Mouse (Mus musculus) neural tube, embryonic 11.5 days (tissue): ENCODE results near the gene Pcdh15. TPM values are rescaled to one million over a fixed set of nuclear protein-coding genes. Genes with fewer than 3 reads are reported as not detected.

Experiments used
- ATAC-seq: fragments of 200-750 bp; cut with Nextera tagmentation; 2 replicates; pipeline ENCODE4 v1.8.0; 2017; ENCODE audit warnings: moderate number of reproducible peaks, mild to moderate bottlenecking, moderate TSS enrichment, moderate library complexity; ENCODE audit not compliant: insufficient read depth, low FRiP score, low TSS enrichment
- DNase-seq: peaks from one replicate; pipeline ENCODE4 v3.0.0-alpha.2; 2015; ENCODE audit warnings: low spot score
- H3K27ac ChIP-seq: fragments of 300-500 bp; sonication (generic); 2 replicates; pipeline ENCODE4 v1.5.1; 2014; ENCODE audit warnings: low read depth, mild to moderate bottlenecking, low read length
- H3K27me3 ChIP-seq: fragments of 300-500 bp; sonication (generic); 2 replicates; pipeline ENCODE4 v1.6.1; 2014; ENCODE audit warnings: mild to moderate bottlenecking, low read length, mixed read lengths; ENCODE audit not compliant: control insufficient read depth, insufficient read depth
- H3K36me3 ChIP-seq: fragments of 300-500 bp; sonication (generic); 2 replicates; pipeline ENCODE4 v1.6.1; 2014; ENCODE audit warnings: mild to moderate bottlenecking, low read length, moderate library complexity, mixed read lengths; ENCODE audit not compliant: control insufficient read depth, insufficient read depth
- H3K4me1 ChIP-seq: fragments of 300-500 bp; sonication (generic); 2 replicates; pipeline ENCODE4 v1.6.1; 2014; ENCODE audit warnings: low read length, mixed read lengths; ENCODE audit not compliant: control insufficient read depth, insufficient read depth
- H3K4me2 ChIP-seq: fragments of 300-500 bp; sonication (generic); 2 replicates; pipeline ENCODE4 v1.6.1; 2014; ENCODE audit warnings: low read depth, mild to moderate bottlenecking, moderate library complexity
- H3K4me3 ChIP-seq: fragments of 300-500 bp; sonication (generic); 2 replicates; pipeline ENCODE4 v1.5.1; 2014; ENCODE audit warnings: low read depth, low read length
- H3K9ac ChIP-seq: fragments of 300-500 bp; sonication (generic); 2 replicates; pipeline ENCODE4 v1.6.1; 2014; ENCODE audit warnings: mild to moderate bottlenecking, low read length
- H3K9me3 ChIP-seq: fragments of 300-500 bp; sonication (generic); 2 replicates; pipeline ENCODE4 v1.6.1; 2016; ENCODE audit warnings: low read length; ENCODE audit not compliant: control insufficient read depth
- WGBS: fragments of 180-500 bp; shearing (Covaris S2); extraction: QIAGEN DNeasy Blood & Tissue Kit; methylation state at CpG from one replicate; pipeline ENCODE4 v1.1.7; 2014; 5-methylcytosine and 5-hydroxymethylcytosine counted together
- polyA plus RNA-seq: library from polyadenylated mRNA; unstranded; fragments of >200 nt; fragmentation: Nextera tagmentation; extraction: Ambion mirVana; gene quantifications from 2 replicates; pipeline ENCODE4 v1.2.1, GENCODE M21; 2014

The Pcdh15 gene
- polyA plus RNA-seq, 1 experiment from 2014 or later: 1.9 TPM

DNA sequence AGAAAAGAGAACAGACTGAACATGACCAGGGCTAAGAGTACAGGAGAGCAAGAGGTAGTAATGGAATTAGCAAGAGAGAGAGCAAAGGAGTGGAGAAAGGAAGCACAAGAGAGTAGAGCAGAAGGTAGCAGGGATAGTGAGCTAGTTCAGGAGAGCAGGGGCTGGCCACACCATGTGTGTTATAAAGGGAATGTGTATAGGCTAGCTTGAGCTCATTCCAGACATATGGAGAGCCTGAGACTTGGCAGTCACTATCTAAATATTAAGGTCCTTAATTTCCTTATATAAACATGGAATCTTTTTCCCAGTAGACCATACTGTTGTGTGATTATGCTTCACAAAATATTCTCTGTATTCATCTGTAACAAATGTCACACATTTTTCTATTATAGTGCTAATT is 1159.5 kb downstream of the Pcdh15 start:
- Histone ChIP-seq H3K27me3 (no peaks in the 10 kb centered on the region), H3K27ac (no peak overlapping the region), H3K4me2 (no peak overlapping the region), H3K9ac (no peak overlapping the region), H3K9me3 (no peaks in the 10 kb centered on the region), H3K36me3 (no peaks in the 10 kb centered on the region), H3K4me1 (no peaks in the 10 kb centered on the region), H3K4me3 (no peak overlapping the region)
- ATAC-seq (no peak), DNase-seq (no peak)

- H3K27me3 ChIP-seq: no peaks in the 10 kb centered on the region
- no peaks in the 10 kb centered on the region for H3K9me3 ChIP-seq
- no peak overlapping the region for H3K4me3 ChIP-seq
- no peak overlapping the region for H3K27ac ChIP-seq
- no peak for ATAC-seq
- H3K36me3 ChIP-seq: no peaks in the 10 kb centered on the region
- no peaks in the 10 kb centered on the region for H3K4me1 ChIP-seq
- 71% methylated on average over 6 of the region's 6 CpGs for WGBS
- no peak overlapping the region for H3K9ac ChIP-seq
- H3K4me2 ChIP-seq: no peak overlapping the region
- DNase-seq: no peak
Measured at GRCm38 (mm10) chr10:74269637-74270269, 1170.6 kb downstream of the Pcdh15 start.

DNA sequence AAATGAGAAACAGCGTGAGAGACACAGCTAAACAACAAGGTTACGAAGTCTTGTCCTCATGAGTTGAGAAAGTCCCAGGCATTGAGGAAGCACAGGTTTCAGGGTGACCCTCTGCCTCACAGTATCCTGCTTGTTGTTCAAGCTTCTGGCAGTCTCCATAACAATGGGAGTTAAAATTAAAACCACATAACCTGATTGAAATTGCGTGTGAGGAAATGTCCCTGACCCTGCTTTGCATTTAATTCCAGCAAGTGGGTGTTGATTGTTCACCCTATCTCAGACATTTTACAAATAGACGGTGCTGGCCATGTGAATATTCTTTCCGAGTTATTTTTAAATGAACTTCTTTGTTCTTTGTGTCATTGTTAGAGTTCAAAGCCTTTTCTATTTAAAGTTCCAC is 1171.8 kb downstream of the Pcdh15 start:
- no peak overlapping the region for H3K9ac ChIP-seq
- 88% methylated on average over 5 of the region's 5 CpGs for WGBS
- H3K4me1 ChIP-seq: no peaks in the 10 kb centered on the region
- no peaks in the 10 kb centered on the region for H3K27me3 ChIP-seq
- no peaks in the 10 kb centered on the region for H3K9me3 ChIP-seq
- ATAC-seq: no peak
- no peak for DNase-seq
- H3K27ac ChIP-seq: no peak overlapping the region
- no peak overlapping the region for H3K4me3 ChIP-seq
- H3K36me3 ChIP-seq: no peaks in the 10 kb centered on the region
- H3K4me2 ChIP-seq: no peak overlapping the region

DNA sequence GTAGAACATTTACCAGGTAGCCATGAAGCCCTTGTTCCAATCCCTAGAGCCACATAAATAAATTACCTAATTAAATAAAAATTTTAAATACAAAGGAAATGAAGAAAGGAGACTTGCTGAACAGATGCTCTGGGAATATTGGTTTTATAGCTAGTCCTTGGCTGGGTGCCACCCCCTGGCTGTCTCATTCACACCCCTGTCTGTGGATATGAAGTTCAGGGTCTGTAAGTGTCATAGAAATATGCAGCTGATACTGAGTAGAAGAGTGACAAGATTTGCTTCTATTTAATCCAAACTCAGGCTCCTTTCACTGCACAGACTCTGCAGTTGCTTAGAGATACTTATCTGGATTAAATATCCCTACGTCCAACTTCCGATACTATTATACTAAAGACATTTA is 1205.0 kb downstream of the Pcdh15 start:
- ATAC-seq (no peak), DNase-seq (no peak)
- H3K9ac ChIP-seq: no peak overlapping the region
- no peak overlapping the region for H3K27ac ChIP-seq
- H3K36me3 ChIP-seq: no peaks in the 10 kb centered on the region
- H3K4me2 ChIP-seq: no peak overlapping the region
- no peak overlapping the region for H3K4me3 ChIP-seq
- no peaks in the 10 kb centered on the region for H3K9me3 ChIP-seq
- WGBS: 91% methylated on average over 2 of the region's 2 CpGs
- H3K27me3 ChIP-seq: no peaks in the 10 kb centered on the region
- no peaks in the 10 kb centered on the region for H3K4me1 ChIP-seq

GRCm38 (mm10) chr10:74305439-74306158 is 1206.5 kb downstream of the Pcdh15 start:
- Histone ChIP-seq H3K27me3 (no peaks in the 10 kb centered on the region), H3K27ac (no peak overlapping the region), H3K4me2 (no peak overlapping the region), H3K9ac (no peak overlapping the region), H3K4me3 (no peak overlapping the region), H3K9me3 (no peaks in the 10 kb centered on the region), H3K4me1 (no peaks in the 10 kb centered on the region), H3K36me3 (no peaks in the 10 kb centered on the region)
- no peak for DNase-seq
- ATAC-seq: no peak
- 80% methylated on average over 5 of the region's 5 CpGs for WGBS

DNA sequence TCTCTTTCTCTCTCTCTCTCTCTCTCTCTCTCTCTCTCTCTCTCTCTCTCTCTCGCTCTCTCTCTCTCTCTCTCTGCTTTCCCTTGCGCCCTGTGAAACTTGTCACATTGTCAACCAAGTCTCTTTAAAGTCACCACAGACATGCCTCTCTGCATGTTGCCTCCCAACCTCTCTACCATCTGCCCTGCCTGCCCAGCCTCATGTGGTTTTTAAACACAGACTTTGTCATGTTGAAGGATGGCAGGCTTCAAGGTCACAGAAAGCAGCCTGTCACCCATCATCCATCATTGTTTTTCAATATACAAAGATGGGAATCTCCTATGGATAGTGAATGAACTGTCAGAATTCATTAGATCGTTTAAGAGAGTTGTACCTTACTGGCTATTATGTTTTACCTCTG is 1207.9 kb downstream of the Pcdh15 start:
- no peak overlapping the region for H3K4me2 ChIP-seq
- H3K27ac ChIP-seq: no peak overlapping the region
- H3K27me3 ChIP-seq: no peaks in the 10 kb centered on the region
- no peak for DNase-seq
- H3K4me1 ChIP-seq: no peaks in the 10 kb centered on the region
- no peak overlapping the region for H3K4me3 ChIP-seq
- ATAC-seq: no peak
- 60% methylated on average over 3 of the region's 3 CpGs for WGBS
- H3K9me3 ChIP-seq: no peaks in the 10 kb centered on the region
- H3K36me3 ChIP-seq: no peaks in the 10 kb centered on the region
- no peak overlapping the region for H3K9ac ChIP-seq

DNA sequence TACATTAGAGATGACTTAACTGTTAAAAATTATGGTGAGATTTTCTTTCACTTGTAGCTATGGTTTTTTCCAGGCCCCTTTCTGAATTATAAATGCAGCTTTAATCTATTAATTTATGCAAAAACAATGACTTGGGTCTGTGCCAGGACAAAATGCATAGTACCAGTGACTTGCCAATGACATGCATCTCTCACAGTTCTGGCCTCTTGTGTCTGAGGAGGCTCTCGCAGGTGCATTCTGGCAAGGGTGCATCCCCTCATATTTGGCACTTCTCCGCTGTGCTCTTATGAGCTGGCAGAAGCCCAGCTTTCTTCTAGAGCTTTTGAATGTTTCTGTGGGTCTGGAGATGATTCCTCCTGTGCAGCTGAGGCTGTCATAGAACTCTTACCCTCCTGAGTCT is 1216.9 kb downstream of the Pcdh15 start:
- H3K9ac ChIP-seq: no peak overlapping the region
- no peaks in the 10 kb centered on the region for H3K27me3 ChIP-seq
- no peaks in the 10 kb centered on the region for H3K4me1 ChIP-seq
- no peak overlapping the region for H3K27ac ChIP-seq
- DNase-seq (no peak), ATAC-seq (no peak)
- no peak overlapping the region for H3K4me2 ChIP-seq
- H3K36me3 ChIP-seq: no peaks in the 10 kb centered on the region
- no peaks in the 10 kb centered on the region for H3K9me3 ChIP-seq
- no peak overlapping the region for H3K4me3 ChIP-seq
- 92% methylated on average over 2 of the region's 2 CpGs for WGBS

- no peak overlapping the region for H3K4me3 ChIP-seq
- 78% methylated on average over 7 of the region's 7 CpGs for WGBS
- H3K9ac ChIP-seq: no peak overlapping the region
- H3K4me2 ChIP-seq: no peak overlapping the region
- no peak overlapping the region for H3K27ac ChIP-seq
- H3K36me3 ChIP-seq: no peaks in the 10 kb centered on the region
- no peaks in the 10 kb centered on the region for H3K4me1 ChIP-seq
- no peaks in the 10 kb centered on the region for H3K9me3 ChIP-seq
- H3K27me3 ChIP-seq: no peaks in the 10 kb centered on the region
- DNase-seq (peak; percentile 10), ATAC-seq (peak; percentile 63; the same call in 1 of the 2 replicates)
Measured at GRCm38 (mm10) chr10:74335412-74335811, 1236.3 kb downstream of the Pcdh15 start.
